Mouse (Mus musculus): ENCODE data around the gene Rgs19. TPM values are rescaled to one million over a fixed set of nuclear protein-coding genes. Genes with fewer than 3 reads are reported as not detected.
A peak's percentile ranks its signal among the peaks of the same experiment; 100 is the strongest.

Gene Rgs19
- total RNA-seq, 1 experiment from 2014 or later: 113 TPM

- ATAC-seq (replicated peaks; ENCODE audit: low read depth, poor library complexity, severe bottlenecking): peak; percentile 76
These were observed 34.7 kb downstream of the Rgs19 start for GRCm38 (mm10) chr2:181658930-181659555.

GRCm38 (mm10) chr2:181658528-181658927 is 35.2 kb downstream of the Rgs19 start:
- no peak for ATAC-seq (replicated peaks; ENCODE audit: low read depth, poor library complexity, severe bottlenecking)

GRCm38 (mm10) chr2:181657441-181657840 is 36.3 kb downstream of the Rgs19 start:
- no peak for ATAC-seq (replicated peaks; ENCODE audit: low read depth, poor library complexity, severe bottlenecking)

GRCm38 (mm10) chr2:181656734-181657133 is 37.0 kb downstream of the Rgs19 start, which contains the start of gene Gm29797:
Gene Gm29797, plus strand, starts transcription at chr2:181657034.
- ATAC-seq (replicated peaks; ENCODE audit: low read depth, poor library complexity, severe bottlenecking): no peak

GRCm38 (mm10) chr2:181653523-181653922 is 40.3 kb downstream of the Rgs19 start:
- ATAC-seq (replicated peaks; ENCODE audit: low read depth, poor library complexity, severe bottlenecking): no peak

- ATAC-seq (replicated peaks; ENCODE audit: low read depth, poor library complexity, severe bottlenecking): no peak
These were observed 40.7 kb downstream of the Rgs19 start for GRCm38 (mm10) chr2:181653065-181653464.

- ATAC-seq (replicated peaks; ENCODE audit: low read depth, poor library complexity, severe bottlenecking): no peak
These were observed 44.9 kb downstream of the Rgs19 start for GRCm38 (mm10) chr2:181648926-181649325.

- ATAC-seq (replicated peaks; ENCODE audit: low read depth, poor library complexity, severe bottlenecking): no peak
These were observed 46.9 kb downstream of the Rgs19 start for GRCm38 (mm10) chr2:181646626-181647472.

- ATAC-seq (replicated peaks; ENCODE audit: low read depth, poor library complexity, severe bottlenecking): no peak
These were observed 48.1 kb downstream of the Rgs19 start for GRCm38 (mm10) chr2:181645666-181646065.

GRCm38 (mm10) chr2:181644361-181644760 is 49.4 kb downstream of the Rgs19 start:
- ATAC-seq (replicated peaks; ENCODE audit: low read depth, poor library complexity, severe bottlenecking): peak; percentile 90

Other genes with a start within 250 kb of the Rgs19 start
- 7.5 and 8.9 TPM in 2 replicates for gene Zbtb46, start 234.6 kb downstream of the Rgs19 start, total RNA-seq (2017)
- gene Abhd16b, start 200.8 kb downstream of the Rgs19 start, total RNA-seq (2017): not detected in 2 replicates
- 148 and 155 TPM in 2 replicates for gene Tpd52l2, start 196.8 kb downstream of the Rgs19 start, total RNA-seq (2017)
- gene Dnajc5, start 173.5 kb downstream of the Rgs19 start, total RNA-seq (2017): 30.1 and 31.7 TPM in 2 replicates
- 50.7 and 75.4 TPM in 2 replicates for gene Uckl1, start 109.1 kb downstream of the Rgs19 start, total RNA-seq (2017)
- 79.0 and 94.9 TPM in 2 replicates for gene Prpf6, start 102.1 kb downstream of the Rgs19 start, total RNA-seq (2017)
- 16.3 and 26.4 TPM in 2 replicates for gene Zfp512b, start 101.2 kb downstream of the Rgs19 start, total RNA-seq (2017)
- gene Samd10, start 94.8 kb downstream of the Rgs19 start, total RNA-seq (2017): 0.87 and 1.8 TPM in 2 replicates
- gene Gm29797, start 36.9 kb downstream of the Rgs19 start, total RNA-seq (2017): not detected in 2 replicates
- gene Sox18, start 22.3 kb downstream of the Rgs19 start, total RNA-seq (2017): not detected in 2 replicates
- 3.3 and 9.6 TPM in 2 replicates for gene Tcea2, start 13.7 kb downstream of the Rgs19 start, total RNA-seq (2017)
- gene Lkaaear1, start 4.5 kb upstream of the Rgs19 start, total RNA-seq (2017): not detected in 2 replicates
- not detected in 2 replicates for gene Oprl1, start 21.0 kb upstream of the Rgs19 start, total RNA-seq (2017)
- not detected in 2 replicates for gene Myt1, start 69.4 kb upstream of the Rgs19 start, total RNA-seq (2017)
- 28.0 and 35.9 TPM in 2 replicates for gene Pcmtd2, start 143.9 kb upstream of the Rgs19 start, total RNA-seq (2017)
- 39.3 and 50.7 TPM in 2 replicates for gene Polr3k, start 170.4 kb upstream of the Rgs19 start, total RNA-seq (2017)